Mouse (Mus musculus): ENCODE results near the gene Commd9.

The Commd9 gene

DNA sequence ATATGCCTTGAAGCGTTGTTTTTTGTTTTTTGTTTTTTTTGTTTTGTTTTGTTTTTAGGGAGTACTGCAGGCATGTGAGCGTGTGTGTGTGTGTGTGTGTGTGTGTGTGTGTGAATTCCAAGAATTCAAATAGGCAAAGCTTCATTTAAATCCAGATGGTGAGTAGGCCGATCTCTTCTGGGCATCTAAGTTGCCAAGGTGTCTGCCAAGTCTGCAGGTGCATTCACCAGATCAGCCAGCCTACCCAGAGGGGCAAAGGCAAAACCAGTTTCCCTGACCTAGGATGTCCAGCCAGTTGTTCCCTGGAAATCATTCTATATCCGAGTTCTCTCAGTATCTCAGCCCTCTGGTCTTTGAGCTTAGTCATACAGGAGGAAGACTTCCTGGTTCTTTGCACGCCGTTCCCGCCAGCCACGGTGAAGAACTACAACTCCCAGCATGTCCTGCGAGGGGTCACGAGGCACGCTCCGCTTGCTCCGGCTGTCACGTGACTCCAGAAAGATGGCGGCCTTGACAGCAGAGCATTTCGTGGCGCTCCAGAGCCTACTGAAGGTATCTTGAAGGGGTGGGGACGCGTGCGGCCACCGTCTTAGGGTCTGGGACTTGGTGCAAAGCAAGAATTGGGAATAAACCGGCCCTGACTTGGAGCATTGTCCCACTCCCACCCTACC is at the start of gene Commd9:
Commd9 (plus strand) TSS at position 480 of the 671 bp plus-strand sequence.
- DNase-seq = peak; percentile 97

DNA sequence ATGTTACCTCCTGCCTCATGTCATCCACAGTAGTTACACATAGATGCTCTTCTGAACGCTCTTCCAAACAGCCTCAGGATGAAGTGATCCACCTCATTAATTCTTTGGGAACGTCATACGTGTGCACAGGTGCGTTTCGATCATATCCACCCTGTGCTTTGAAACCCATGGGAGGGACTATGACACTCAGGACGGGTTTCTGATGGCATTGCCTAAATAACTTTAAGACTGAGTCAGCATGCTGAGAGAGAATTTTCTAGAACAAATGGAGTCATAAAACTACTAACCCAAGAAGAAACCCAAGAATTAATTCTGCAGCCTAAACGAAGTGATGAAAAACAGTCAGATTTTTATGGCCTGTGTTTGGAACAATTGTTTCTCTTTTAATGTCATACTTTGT is 43.3 kb upstream of the Commd9 start:
- no peak for DNase-seq

DNA sequence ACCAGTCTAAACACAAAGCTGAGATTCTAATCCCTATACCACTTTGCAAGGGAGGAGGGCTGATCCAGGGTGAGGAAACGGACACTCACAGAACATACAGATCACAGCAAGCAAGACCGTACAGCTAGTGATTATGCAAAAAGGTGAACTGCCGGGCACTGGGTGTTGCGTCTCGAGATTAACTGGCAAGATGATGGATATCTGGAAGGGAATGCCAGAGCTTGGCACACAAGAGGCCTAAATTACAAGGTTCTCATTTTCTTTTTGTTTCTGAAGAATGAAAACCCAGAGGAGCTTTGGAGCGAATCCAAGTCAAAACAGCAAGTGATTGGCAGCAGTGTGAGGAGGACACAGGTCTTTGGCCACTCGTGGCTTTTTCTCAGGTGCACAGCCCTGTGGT is 31.3 kb upstream of the Commd9 start:
- DNase-seq = no peak

DNA sequence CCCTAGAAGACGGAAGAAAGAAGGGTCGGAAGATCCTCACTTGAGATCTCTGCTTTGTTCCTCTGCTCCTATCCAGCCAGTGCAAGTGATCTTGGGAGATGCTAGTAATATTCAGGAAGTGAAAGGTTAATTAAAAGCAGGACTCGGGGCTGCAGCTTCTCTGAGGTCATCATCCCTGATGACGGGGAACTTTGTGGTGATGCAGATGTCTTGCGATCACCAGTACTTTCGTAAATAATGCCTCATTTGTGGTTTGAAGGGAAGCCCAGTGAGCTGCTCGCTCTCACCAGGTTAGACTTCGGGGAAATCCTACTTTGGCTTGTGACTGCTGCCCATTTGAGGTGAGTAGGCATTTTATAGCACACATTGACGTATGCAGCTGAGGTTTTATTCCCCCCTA is 29.9 kb upstream of the Commd9 start:
- DNase-seq = no peak

DNA sequence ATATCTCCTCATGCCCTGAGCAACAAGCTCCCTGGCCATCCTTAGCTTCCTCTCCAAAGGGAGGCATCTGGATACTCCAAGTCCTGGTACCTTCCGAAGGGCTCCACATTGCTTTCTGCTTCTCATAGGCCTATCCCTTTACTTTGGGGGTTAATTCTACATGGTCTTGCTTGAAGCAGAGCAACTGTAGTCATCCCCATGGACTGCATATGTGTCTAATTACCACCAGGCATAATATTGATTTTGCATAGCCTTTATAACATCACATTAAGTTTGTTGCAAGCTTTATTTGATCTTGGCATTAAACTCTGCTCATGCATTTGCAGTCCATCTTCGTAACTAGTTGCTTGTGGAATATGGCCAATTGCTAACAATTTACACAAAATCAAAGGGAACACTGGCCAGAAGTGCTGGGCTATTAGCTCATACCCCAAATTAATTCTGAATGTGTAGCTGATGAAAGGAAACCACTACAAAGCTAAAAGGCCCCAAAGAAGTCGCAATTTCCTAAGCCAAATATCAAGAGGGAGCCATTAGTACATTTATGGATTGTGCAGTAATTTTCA is 25.0 kb upstream of the Commd9 start:
- DNase-seq = no peak

DNA sequence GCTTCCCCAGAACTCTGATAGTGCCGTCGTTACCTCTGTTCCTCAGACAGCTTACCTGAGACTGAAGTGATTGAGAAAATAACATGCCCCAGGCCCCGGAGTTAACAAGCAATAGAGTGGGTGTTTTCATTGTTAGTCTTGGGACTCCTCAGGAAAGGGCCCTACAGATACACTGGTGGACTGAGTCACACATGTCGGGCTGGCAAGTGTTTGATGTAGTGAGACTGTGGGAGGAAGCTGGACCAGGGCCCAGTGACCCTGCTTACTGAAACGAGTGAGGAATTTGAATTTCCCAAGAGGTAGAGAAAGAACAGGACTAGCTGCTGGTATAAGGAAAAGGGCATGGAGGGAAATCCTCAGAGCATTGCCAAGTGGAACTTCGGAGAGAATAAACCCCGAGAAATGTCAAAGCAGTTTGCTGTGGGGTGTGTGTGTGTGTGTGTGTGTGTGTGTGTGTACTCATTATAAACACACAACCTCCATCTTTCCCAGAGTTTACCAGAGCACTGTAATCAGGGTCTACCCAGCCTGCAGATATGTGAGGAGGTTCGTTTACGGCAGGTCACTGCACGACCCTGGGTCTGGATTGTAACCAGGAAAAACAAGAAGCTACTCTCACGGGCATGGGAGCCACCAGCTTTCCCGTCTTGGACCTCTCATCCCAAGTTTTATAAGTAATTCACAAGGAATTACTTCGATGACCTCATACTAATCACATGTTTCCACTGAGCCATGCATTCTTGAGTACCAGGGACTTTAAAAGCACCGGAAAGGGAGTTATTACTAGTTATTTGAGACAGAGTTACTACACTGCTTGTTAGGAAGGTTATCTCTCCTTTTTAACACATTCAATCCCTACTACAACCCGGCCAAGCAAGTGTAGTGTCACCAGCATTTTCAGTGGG is 23.6 kb upstream of the Commd9 start:
- peak; percentile 81 for DNase-seq

DNA sequence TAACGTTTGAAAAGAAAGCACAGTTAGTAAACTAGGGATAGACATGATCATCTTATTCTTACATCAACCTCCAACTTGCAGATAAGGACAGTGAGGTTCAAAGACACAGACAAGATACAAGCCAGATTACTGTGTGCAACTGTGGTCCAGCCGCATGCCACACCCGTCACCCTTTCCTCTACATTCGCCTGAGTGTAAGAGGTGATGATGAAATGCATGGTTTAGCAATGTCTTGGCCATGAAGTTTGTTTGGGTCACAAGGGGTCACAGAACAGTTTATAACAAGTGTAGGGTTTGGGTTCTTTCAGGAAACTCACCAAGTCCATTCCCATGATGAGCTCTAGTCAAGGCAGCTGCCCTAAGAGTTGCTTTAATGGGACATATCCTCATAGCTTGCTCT is 17.4 kb upstream of the Commd9 start:
- peak; percentile 58 for DNase-seq

DNA sequence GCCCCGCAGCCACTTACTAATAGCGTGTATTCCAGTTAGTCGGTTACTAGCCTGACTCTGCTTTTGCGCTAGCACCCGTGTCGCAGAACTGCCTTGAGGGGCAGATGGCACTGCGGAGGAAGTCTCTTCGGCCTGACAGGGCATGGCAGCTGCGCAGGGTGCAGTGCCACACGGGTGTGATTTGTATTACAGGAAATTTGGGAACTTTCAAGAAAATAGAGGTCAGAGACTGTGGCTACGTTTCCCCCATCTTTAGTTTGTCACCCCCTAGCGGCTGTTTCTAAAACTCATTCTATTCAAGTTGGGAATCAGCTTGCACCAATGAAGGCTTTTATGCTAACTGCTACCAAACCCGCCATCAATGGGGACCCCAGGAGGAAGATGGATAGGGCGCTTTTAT is 14.9 kb upstream of the Commd9 start:
- DNase-seq = peak; percentile 82

DNA sequence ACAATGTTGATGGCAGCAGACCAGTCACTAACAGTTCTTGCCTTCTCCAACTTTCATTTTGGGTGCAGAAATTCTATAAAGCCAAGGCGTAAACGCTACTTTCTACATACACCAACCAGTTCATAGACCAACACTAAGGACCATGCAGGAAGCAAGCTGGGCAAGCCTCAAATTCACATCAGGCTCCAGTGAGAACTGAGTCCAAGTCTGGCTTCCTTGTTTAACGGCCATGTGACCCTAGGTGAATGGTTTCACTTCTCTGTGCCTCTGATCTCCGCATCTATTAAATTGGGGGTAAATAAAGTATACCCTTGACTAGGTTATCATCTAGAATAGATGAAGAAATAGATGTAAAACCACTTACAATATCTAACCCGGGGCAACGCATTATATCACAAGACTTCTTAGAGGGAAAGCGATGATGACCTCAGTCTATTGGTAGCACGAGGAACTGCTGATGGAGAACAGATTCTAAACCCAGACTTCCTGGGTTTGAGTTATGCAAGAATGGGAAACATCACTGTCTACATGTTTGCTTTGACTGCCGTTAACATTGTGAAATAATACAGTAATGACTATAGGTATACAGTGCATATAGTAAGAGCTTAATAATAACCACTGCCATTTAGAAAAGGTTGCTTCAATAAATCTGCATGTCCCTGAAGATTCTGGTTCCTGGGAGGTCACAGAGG is 4.4 kb upstream of the Commd9 start:
- no peak for DNase-seq

DNA sequence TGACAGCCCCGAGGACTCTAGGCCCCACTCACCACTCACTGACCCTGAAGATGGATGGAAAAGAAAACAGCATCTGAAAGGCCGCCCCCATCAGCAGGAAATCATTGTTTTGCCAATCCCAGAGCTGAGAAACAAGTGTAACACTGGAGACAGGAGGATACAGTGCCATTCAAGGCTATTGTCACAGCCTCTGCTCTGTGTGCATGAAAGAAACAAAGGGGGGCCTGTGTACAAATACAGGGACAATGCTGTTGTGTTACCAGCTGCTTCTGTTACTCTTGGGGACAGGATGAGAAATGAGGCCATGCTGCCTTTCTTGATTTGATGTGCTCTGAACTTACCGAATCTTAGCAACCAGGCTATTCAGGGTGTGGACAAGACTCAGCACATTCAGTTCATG is 3.0 kb upstream of the Commd9 start, which contains the start of gene Prr5l:
Prr5l (minus strand) TSS at position 30 of the 400 bp plus-strand sequence.
- DNase-seq = no peak

DNA sequence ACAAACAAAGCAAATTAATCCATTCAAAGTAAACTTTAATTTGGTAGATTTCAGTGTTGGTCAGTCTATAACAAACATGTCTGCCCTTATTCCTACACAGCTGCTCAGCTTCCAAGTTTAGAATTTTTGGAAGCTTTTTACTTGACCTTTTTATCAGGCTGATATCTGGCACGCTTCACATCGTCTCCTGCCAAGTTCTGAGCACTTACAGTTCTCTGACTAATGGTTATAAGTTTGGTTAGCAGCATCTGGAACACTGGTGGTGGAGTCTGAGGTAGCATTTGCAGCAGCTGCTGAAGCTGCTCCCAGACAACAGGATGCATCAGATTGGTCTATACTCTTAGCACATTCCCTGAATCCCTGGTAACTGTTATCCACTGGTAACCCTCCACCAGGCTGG is 1.8 kb upstream of the Commd9 start:
- DNase-seq = peak; percentile 36

DNA sequence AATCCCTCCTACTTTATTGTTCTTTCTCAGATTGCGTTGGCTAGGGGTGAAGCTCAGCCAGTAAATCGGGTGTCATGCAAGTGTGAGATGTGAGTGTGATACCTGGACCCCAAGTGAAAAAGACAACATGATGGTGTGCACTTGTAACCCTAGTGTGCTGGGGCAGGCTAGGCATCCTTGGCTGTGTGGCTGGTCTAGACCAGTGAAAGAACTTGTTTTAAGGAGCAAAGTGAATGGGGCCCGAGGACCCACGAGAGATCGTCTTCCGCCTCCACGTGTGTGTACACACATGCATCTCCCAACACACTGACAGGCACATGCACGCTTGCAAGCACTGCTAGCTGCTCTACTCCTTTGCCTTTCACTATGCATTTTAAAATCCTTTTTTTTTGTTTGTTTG is 2.8 kb downstream of the Commd9 start:
- DNase-seq = no peak

DNA sequence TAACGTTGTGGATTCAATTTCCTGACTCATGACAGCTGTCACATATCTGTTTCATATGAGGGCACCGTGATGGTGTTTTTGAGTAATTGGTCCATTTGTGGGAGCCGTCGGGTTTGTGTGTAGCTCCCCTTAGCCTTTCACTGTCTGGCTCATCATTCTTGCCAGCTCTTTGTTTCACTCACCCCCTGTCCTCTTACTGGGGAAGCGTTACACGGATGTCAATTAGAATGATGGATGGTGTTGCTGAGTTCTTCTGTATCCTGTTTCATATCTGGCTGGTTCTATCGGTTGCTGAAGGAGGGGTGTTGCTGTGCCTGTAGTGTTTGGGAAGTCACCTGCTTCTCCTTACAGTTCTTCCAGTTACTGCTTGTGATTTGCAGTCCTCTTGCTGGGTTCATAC is 5.1 kb downstream of the Commd9 start:
- DNase-seq = no peak

DNA sequence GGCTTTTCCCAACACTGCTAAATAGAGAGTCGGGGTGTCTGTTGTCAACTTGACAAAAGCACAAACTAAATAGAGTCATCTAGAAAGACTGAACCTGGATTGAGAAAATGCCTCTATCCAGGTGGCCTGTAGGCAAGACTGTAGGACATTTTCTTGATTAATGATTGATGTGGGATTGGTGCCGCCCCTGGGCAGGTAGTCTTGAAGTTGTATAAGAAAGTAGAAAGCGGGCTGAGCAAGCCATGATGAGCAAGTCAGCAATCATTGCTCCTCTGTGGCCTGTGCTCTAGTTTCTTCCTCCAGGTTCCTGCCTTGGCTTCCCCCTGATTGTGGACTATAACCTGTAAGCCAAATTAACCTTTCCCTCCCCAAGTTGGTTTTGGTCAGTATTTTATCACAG is 8.1 kb downstream of the Commd9 start:
- no peak for DNase-seq

DNA sequence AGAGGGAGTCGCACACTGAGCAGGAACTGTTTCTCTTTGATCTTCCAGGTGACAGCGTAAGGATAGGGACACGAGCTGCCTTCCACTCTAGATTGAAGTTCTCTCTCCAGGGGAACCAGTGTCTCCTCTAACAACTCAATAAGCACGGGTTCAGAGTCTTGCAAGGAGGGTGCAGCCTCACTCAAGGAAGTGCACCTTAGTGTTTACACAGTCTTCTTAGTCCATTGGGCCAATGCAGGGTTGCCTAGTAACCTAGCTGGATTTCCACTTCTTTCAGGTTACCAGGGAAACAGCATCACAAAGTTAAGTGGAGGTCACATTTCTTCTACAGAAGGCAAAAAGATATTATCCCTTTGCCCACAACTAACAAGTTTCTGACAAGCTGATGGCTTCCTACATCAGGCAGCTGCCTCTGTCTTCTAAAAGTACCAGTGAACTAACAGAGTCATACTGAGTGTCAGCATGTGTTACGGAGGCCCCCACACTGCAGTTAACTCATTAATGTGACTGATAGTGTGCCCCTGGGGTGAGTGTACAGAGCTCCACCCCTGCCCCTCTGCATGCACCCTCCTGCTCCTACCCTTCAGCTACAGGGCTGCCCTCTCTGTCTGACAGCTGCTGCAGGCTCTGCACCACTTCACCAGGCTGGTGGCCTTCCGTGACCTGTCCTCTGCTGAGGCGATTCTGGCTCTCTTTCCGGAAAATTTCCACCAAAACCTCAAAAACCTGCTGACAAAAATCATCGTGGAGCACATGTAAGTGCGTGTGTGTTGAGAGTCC is 10.6 kb downstream of the Commd9 start:
- DNase-seq = peak; percentile 31

DNA sequence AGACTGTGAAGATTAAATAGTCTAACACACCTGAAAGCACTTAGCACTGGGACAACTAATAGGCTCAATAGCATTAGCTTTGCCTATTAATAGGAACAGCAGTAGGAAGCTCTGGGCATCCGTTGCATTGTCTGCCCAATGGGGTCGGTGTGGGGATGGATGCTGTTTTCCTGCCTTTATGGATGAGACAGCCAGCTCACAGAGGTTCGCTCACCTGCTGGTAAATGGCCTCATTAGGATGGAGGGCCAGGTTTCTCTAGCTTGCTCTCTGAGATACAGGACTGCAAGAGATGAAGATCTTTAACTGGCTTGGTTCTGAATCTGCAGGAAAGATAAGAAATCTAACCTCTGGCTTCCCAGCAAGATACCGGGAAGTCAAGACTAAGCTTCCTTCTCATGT is 16.1 kb downstream of the Commd9 start:
- no peak for DNase-seq

DNA sequence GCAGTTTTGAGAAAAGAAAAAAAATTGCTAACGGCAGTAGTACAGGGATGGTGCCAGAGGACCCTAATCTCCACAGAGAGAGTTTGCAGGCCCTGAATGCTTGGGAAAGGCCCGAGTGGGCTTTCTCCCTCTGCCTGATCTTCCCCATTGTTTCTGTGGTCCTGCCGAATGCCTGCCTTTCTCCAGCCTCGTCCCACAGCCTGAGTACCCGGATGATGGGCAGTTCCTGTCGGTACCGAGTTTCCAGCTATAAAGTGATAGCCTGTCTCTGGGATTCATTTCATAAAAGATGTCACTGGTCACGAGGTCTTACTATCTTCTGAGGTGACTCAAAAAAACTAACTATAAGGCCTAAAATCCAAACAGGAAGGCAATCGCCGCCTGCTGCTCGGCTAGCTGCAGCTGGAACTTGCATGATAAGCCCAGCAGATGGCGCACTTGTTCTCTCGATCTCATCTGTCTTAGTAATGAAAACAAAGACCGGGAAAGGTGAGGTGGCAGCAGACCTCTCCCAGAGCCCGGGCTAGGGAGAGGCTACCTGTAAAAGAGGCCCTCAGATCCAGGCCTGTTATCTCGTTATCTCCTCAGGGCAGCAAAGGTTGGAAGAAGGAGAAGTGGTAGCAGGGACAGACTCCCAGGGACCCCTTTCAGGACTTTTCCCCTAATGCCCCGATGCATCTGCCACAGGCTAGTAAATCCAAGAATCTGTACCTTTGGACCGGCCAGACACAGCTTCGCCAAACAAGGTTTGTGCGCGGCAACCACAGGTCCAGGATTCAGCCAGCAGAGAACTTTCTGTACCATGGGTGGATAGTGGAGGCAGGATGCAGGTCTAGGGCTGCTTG is 19.7 kb downstream of the Commd9 start:
- DNase-seq = peak; percentile 88

DNA sequence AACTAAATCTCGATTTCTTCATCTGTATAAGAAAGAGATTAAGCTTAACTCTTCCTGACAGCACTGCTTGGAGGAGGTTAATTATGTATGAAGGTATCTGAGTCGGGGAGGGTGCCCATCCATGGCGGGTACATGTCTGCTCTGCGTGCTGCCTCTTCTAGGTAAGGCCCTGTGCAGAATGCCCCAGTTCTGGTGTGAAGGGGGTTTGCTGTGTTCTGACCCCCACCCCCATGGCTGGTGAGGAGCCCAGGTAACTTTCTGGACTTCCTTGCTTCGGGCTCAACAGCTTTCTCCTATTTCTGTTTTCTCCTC is 20.3 kb downstream of the Commd9 start:
- DNase-seq = no peak

DNA sequence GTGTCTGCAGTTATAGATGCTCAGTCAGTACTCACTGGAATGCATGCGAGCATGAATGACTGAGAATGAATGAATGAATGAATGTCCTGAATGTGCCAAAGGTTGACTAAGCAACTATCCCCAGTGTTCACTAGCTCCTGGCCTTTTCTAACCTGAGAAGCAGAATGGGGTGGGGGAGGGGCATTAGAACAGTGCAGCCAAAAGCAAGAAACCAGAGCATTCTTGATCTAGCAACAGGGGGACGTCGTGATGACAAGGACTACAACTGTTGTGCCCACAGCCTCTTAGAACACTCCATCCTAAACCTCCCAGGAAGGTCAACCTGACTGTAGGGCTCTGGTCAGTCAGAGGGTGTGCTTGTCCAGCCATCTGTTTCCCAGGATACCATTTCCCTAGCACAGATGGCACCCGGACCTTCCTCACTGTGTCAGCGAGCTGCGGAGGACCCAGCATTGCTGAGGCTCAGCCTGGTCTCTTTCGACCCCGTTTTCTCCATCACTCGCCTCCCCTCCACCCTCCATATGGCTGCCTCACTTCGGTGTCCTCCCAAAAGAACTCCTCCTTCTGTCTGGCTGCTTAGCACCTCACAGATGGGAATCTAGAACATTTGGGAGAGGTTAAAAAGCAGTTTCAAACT is 21.5 kb downstream of the Commd9 start:
- DNase-seq = no peak

DNA sequence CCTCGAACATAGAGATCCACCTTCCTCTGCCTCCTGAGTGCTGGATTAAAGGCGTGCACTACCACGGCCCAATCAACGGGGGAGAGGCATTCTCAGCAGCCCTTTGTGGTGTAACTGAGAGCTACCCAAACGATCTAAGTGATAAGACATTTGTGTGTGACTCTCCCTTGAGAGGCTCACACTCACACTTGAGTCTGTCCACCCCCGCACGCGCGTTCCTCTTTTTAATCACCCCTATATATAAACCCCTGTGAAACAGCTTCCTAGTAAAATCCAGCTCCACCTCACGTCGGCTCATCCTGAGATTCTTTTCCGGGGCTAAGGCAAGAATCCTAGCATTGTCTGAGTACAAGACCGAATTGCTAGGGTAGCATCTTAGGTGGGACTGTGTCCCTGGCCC is 22.7 kb downstream of the Commd9 start:
- DNase-seq = no peak

All from lung, postnatal 10 days (tissue).